Mouse (Mus musculus): ENCODE results near the gene Zic2.

- TF ChIP-seq CTCF (IDR thresholded peaks at IDR 0.05; ENCODE audit: low read depth, low read length): no peak
- TF ChIP-seq POLR2A (IDR thresholded peaks at IDR 0.05; ENCODE audit: extremely low read depth, insufficient read depth, low read length): no peak
These were observed 4.3 kb downstream of the Zic2 start for GRCm38 (mm10) chr14:122479461-122480109.
